Mouse (Mus musculus): ENCODE results near the gene Dennd5b.
"Not testable (repeated sequence)": the region's sequence is repeated elsewhere in the genome, so short reads cannot be mapped to it uniquely, and the experiment has no call there.

The Dennd5b gene

GRCm38 (mm10) chr6:149010766-149011301 lies 90.6 kb downstream of the Dennd5b start:
- peak; percentile 71 for DNase-seq (ENCODE audit: low read depth, low spot score)

DNA sequence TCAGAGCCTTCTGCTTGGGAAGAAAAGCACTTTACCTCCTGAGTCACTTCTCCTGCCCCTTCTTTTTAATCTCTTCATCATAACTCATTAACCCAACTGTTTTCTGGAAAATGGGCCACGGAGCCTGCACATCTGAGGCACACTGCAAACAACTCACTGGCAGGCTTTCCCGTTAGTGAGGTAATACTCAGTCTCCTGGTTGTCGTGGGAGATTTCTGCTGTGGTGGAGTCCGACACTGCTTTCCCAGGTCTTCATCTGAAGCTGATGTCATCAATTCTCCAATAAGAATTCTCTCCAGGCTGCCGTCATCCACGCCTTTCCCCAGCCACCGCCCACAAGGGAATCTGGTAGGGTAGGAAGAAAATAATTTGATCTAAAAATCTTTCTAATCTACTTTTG lies 96.5 kb downstream of the Dennd5b start:
- peak; percentile 9 for DNase-seq (ENCODE audit: low read depth, low spot score)

DNA sequence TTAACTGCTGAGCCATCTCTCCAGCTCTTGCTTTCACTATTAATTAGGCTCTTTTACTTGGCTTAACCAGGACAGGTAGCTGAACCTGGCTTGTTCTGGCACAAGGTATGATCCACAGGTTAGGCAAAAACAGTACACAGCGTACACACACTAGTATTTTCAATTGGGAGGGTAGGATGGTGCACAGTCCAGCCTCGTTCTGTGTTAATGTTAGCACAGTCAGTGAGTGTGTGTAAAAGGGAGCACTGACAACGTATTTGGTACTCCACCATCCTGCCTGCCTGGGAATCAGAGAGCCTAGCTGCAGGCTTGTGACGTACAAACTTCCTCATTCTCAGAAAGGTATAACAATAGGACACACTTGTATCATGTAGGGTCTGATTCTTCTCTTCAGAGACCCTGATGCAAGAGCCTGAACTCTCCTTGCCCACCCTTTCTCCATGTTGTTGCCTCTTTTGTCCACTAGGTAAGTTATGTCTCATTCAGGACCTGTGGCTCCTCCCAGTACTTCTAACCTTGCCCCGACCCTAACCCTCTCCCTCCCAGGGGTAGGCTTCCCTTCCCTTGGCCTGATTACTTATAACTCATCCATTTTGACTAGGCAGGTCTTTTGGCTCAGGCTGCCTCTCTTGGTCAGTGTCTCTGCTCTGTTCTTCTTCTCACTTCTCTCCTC lies 107.0 kb downstream of the Dennd5b start:
- no peak for DNase-seq (ENCODE audit: low read depth, low spot score)

- DNase-seq (ENCODE audit: low read depth, low spot score) = peak; percentile 60
These were observed 108.1 kb downstream of the Dennd5b start for GRCm38 (mm10) chr6:148993117-148994077.

DNA sequence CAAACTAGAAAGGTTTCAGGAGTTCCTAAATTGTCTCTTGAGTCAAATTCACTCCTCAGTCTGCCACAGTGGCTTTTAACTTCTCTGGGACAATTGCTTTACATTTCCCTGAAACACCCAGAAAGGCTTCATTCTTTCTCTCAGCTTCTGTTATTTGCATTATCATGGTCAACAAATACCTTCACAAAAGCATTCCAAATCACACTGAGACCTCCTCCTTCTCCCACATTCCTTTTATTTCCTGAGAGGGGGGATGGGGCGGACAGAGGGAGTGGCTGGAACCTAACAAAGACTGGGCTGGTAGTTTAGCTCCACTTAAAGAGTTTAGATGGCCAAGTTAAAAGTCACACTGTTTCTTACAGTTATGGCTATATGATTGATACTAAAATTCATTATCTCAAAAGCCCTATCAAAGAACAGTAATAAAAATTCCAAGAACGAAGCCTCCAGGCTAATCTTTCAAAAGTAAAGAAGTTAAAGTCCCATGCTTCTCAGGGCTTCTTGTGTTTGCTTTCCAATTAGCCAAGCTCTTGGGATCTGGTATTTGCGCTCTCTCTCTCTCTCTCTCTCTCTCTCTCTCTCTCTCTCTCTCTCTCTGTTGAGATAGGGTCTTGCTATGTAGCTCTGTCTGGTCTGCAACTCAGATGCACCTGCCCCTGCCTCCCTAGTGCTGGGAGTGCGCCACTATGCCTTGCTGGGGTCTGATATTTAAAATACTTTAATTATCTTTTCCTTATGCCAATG lies 108.9 kb downstream of the Dennd5b start:
- no peak for DNase-seq (ENCODE audit: low read depth, low spot score)

GRCm38 (mm10) chr6:148991660-148992372 lies 109.7 kb downstream of the Dennd5b start:
- no peak for DNase-seq (ENCODE audit: low read depth, low spot score)

DNA sequence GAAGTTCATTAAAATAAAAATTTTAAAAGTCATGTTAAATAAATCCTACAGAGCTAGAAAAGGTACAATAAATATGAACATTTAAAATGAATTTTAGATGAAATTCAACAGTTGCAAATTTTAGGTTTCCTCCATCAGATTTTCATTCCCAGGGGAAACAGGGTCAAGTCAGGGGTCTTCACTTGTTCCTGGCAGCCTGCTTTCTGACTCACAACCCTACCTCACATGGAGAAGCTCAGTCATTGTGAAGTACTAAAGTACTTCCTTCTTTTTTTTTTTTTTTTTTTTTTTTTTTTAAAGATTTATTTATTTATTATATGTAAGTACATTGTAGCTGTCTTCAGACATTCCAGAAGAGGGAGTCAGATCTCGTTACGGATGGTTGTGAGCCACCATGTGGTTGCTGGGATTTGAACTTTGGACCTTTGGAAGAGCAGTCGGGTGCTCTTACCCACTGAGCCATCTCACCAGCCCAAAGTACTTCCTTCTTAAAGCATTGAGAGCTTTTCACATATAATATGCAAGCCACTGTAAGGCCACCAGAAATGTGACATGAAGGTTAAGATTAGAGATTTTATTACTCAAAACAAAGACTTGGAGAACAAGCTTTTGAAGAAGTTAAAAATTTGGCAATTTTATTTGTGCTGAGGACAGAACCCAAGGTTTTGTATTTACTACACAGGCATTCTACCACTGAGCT lies 111.5 kb downstream of the Dennd5b start:
- not testable (repeated sequence) for DNase-seq (ENCODE audit: low read depth, low spot score)

GRCm38 (mm10) chr6:148986003-148986402 lies 115.5 kb downstream of the Dennd5b start:
- no peak for DNase-seq (ENCODE audit: low read depth, low spot score)

DNA sequence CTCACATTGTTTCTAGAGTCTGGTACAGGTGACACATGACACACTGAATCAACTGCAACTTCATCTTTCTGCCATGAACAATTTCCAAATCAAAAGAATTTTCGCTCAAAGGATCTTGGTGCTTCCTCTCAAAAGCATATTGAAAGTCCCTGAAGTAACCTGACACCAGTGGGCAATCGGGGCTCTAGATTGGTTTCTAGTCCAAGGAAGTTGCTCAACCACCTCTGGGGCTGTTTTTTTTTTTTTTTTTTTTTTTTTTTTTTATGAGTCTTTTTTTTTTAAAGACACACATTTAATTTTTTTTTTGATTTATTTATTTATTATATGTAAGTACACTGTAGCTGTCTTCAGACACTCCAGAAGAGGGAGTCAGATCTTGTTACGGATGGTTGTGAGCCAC lies 121.0 kb downstream of the Dennd5b start:
- no peak for DNase-seq (ENCODE audit: low read depth, low spot score)

DNA sequence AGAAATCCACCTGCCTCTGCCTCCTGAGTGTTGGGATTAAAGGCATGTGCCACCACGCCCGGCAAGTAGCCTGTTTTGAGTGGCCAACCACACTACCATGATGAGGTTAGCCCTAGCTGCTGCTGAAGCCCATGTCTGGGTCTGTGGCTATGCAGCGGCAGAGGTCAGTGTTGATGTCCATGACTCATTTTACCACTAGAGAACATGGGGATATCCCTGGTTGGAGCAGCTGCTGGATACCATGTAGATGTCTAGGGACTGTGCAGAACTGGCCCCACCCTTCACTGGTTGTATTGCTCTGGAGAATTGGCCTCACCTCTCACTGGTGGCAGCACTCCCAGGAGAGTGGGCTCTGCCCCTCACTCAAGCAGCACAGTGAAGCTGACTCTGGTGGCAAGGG lies 126.4 kb downstream of the Dennd5b start:
- no peak for DNase-seq (ENCODE audit: low read depth, low spot score)

- DNase-seq (ENCODE audit: low read depth, low spot score) = no peak
These were observed 128.6 kb downstream of the Dennd5b start for GRCm38 (mm10) chr6:148972891-148973290.

- DNase-seq (ENCODE audit: low read depth, low spot score) = no peak
These were observed 129.2 kb downstream of the Dennd5b start for GRCm38 (mm10) chr6:148972059-148972848.

DNA sequence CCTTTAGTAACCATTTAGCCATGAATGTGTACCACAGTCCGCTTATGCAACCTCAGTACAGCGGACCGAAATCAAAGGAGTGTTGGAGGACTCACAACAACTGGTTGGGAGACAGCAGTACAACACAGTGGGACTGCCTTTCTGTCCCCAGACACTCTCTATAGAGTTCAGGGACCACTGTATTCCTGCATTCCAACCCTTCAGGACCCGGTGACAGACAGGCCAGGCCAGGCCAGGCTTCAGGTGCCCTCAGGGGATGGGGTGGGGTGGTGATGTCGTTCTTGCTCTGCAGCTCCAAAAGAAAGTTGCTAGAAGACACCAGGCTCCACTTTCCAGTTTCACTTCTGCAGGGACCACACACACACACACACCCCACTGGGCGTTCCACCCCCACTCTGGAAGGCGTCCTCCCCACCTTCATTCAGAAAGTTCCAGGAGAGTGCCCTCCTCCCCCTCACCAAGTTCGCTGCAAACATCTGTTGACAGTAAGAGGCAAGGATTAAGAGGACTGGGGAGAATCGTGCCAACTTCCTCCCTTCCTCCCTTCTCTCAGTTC lies 130.0 kb downstream of the Dennd5b start:
- no peak for DNase-seq (ENCODE audit: low read depth, low spot score)

GRCm38 (mm10) chr6:148961285-148961684 lies 140.2 kb downstream of the Dennd5b start:
- no peak for DNase-seq (ENCODE audit: low read depth, low spot score)

GRCm38 (mm10) chr6:148959540-148960238 lies 141.8 kb downstream of the Dennd5b start:
- DNase-seq (ENCODE audit: low read depth, low spot score) = no peak

- DNase-seq (ENCODE audit: low read depth, low spot score) = no peak
These were observed 142.8 kb downstream of the Dennd5b start for GRCm38 (mm10) chr6:148958712-148959111.

- DNase-seq (ENCODE audit: low read depth, low spot score) = no peak
These were observed 144.4 kb downstream of the Dennd5b start for GRCm38 (mm10) chr6:148957046-148957445.

- DNase-seq (ENCODE audit: low read depth, low spot score) = no peak
These were observed 145.6 kb downstream of the Dennd5b start for GRCm38 (mm10) chr6:148955641-148956420.

Measured in brain, adult 2 months (tissue).